Mouse (Mus musculus) megakaryocyte, embryonic 14.5 days (primary cell): ENCODE results near the gene Mical1.

Experiments
- FLI1 ChIP-seq: IDR thresholded peaks from 2 replicates; pipeline ENCODE4 v1.6.1; 2012; ENCODE audit warnings: low read length, inconsistent platforms, mixed read lengths
- GATA1 ChIP-seq: IDR thresholded peaks from 3 replicates; pipeline ENCODE4 v1.6.1; 2012; ENCODE audit warnings: mixed read lengths, low read length, inconsistent platforms, borderline replicate concordance

DNA sequence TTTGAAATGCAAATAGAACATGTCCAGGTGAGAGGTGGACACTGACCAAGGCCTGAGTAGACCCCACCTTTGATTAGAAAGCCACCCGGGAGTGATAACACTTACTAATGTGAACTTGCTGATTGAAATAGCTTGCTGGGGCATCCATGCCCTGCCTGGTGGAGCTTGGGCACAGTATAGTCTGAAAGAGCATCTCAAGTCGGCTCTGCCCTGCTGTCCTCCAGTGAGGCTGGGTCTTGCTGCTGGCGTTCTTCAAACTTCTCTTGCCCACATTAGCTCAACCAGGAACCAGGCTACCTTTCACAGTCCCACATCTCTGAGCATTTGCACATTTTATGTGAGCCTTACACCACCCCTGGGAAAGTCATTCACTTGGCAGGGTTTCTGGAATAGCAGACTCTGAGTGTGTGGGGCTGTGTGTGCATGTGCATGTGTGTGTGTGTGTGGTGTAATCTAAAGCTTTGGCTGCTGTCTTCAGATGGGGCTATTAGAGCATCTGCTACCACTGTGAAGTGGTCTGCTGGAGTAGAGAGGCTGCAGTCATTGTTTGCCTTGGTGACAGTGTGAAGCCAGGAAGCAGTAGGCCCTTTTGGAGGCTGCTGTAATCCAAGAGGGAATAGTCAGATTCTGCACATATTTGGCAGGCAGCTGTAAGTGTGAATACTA is 14.9 kb upstream of the Mical1 start:
- TF ChIP-seq GATA1 (no peak), FLI1 (no peak)
